Mouse (Mus musculus): ENCODE results near the gene Prf1. TPM values are rescaled to one million over a fixed set of nuclear protein-coding genes. Genes with fewer than 3 reads are reported as not detected.

Prf1 gene
- total RNA-seq, 4 experiments from 2014 or later = not detected

GRCm38 (mm10) chr10:61286246-61286645, 11.4 kb upstream of the Prf1 start:
- DNase-seq (ENCODE audit: low spot score in 2 of 2) = no peak

- no peak for DNase-seq (ENCODE audit: low spot score in 2 of 2)
These were observed 7.6 kb upstream of the Prf1 start for GRCm38 (mm10) chr10:61290016-61290415.

- no peak for DNase-seq (ENCODE audit: low spot score in 2 of 2)
These were observed 7.2 kb upstream of the Prf1 start for GRCm38 (mm10) chr10:61290479-61290878.

GRCm38 (mm10) chr10:61294242-61294641, 3.4 kb upstream of the Prf1 start:
- DNase-seq (ENCODE audit: low spot score in 2 of 2) = no peak

GRCm38 (mm10) chr10:61296713-61297445, 754 bp upstream of the Prf1 start:
- no peak for DNase-seq (ENCODE audit: low spot score in 2 of 2)

GRCm38 (mm10) chr10:61300996-61301395, 3.4 kb downstream of the Prf1 start:
- no peak for DNase-seq (ENCODE audit: low spot score in 2 of 2)

- DNase-seq (ENCODE audit: low spot score in 2 of 2) = no peak
These were observed 6.4 kb downstream of the Prf1 start for GRCm38 (mm10) chr10:61304046-61304445.

- no peak for DNase-seq (ENCODE audit: low spot score in 2 of 2)
These were observed 8.4 kb downstream of the Prf1 start for GRCm38 (mm10) chr10:61305928-61306590.

- no peak for DNase-seq (ENCODE audit: low spot score in 2 of 2)
These were observed 11.2 kb downstream of the Prf1 start for GRCm38 (mm10) chr10:61308706-61309320.

GRCm38 (mm10) chr10:61312159-61312558, 14.5 kb downstream of the Prf1 start:
- DNase-seq (ENCODE audit: low spot score in 2 of 2) = no peak

GRCm38 (mm10) chr10:61312754-61313153, 15.1 kb downstream of the Prf1 start:
- DNase-seq (ENCODE audit: low spot score in 2 of 2) = no peak

- DNase-seq (ENCODE audit: low spot score in 2 of 2) = no peak
These were observed 16.1 kb downstream of the Prf1 start for GRCm38 (mm10) chr10:61313750-61314149.

- DNase-seq (ENCODE audit: low spot score in 2 of 2) = no peak
These were observed 17.8 kb downstream of the Prf1 start for GRCm38 (mm10) chr10:61315324-61315880.

- no peak for DNase-seq (ENCODE audit: low spot score in 2 of 2)
These were observed 20.9 kb downstream of the Prf1 start for GRCm38 (mm10) chr10:61318527-61318926.

GRCm38 (mm10) chr10:61324717-61325116, 27.1 kb downstream of the Prf1 start:
- DNase-seq (ENCODE audit: low spot score in 2 of 2) = no peak

- DNase-seq (ENCODE audit: low spot score in 2 of 2) = no peak
These were observed 28.2 kb downstream of the Prf1 start for GRCm38 (mm10) chr10:61325782-61326328.

GRCm38 (mm10) chr10:61327545-61327944, 29.9 kb downstream of the Prf1 start:
- no peak for DNase-seq (ENCODE audit: low spot score in 2 of 2)

GRCm38 (mm10) chr10:61328927-61329326, 31.3 kb downstream of the Prf1 start:
- no peak for DNase-seq (ENCODE audit: low spot score in 2 of 2)

GRCm38 (mm10) chr10:61331046-61331445, 33.4 kb downstream of the Prf1 start:
- DNase-seq (ENCODE audit: low spot score in 2 of 2) = peak; percentile 9 to 87

- DNase-seq (ENCODE audit: low spot score in 2 of 2) = no peak
These were observed 36.9 kb downstream of the Prf1 start for GRCm38 (mm10) chr10:61334545-61334944.

GRCm38 (mm10) chr10:61336137-61336536, 38.5 kb downstream of the Prf1 start:
- peak; percentile 29 to 80 for DNase-seq (ENCODE audit: low spot score in 2 of 2)

- DNase-seq (ENCODE audit: low spot score in 2 of 2) = no peak
These were observed 39.0 kb downstream of the Prf1 start for GRCm38 (mm10) chr10:61336592-61336991.
